Mouse (Mus musculus): ENCODE data around the gene Gm10717.
"Not testable (repeated sequence)": the region's sequence is repeated elsewhere in the genome, so short reads cannot be mapped to it uniquely, and the experiment has no call there.

GRCm38 (mm10) chr9:3006636-3007035 lies 18.6 kb upstream of the Gm10717 start:
- not testable (repeated sequence) for TF ChIP-seq POLR2A, CTCF (IDR thresholded peaks at IDR 0.05; ENCODE audit: extremely low read depth, insufficient read depth, low read length)

Data from cortical plate, adult 2 months (tissue).